Mouse (Mus musculus) ES-Bruce4 (cell line): Measurements from ENCODE around the gene Gpr27. TPM values are rescaled to one million over a fixed set of nuclear protein-coding genes. Genes with fewer than 3 reads are reported as not detected.

Source experiments
- H3K27ac ChIP-seq: 2 replicates; pipeline ENCODE4 v1.5.1; 2012; ENCODE audit warnings: low read length, inconsistent platforms; ENCODE audit not compliant: insufficient read depth
- H3K27me3 ChIP-seq: 2 replicates; pipeline ENCODE4 v1.6.1; 2012; ENCODE audit warnings: mild to moderate bottlenecking, low read length, inconsistent platforms; ENCODE audit not compliant: control insufficient read depth, poor library complexity, insufficient read depth, severe bottlenecking
- H3K36me3 ChIP-seq: 2 replicates; pipeline ENCODE4 v1.6.1; 2012; ENCODE audit warnings: inconsistent platforms, mild to moderate bottlenecking, low read length, moderate library complexity; ENCODE audit not compliant: control insufficient read depth, poor library complexity, insufficient read depth, severe bottlenecking
- H3K4me1 ChIP-seq: one replicate; pipeline ENCODE4 v1.8.1; 2011; ENCODE audit warnings: low read length; ENCODE audit not compliant: control insufficient read depth, insufficient read depth
- H3K4me3 ChIP-seq: 2 replicates; pipeline ENCODE4 v1.5.1; 2011; ENCODE audit warnings: low read depth, mild to moderate bottlenecking, low read length
- H3K9ac ChIP-seq: 2 replicates; pipeline ENCODE4 v1.6.1; 2012; ENCODE audit warnings: low read depth, mild to moderate bottlenecking, inconsistent platforms; ENCODE audit not compliant: poor library complexity, severe bottlenecking
- H3K9me3 ChIP-seq: replicated peaks from 2 replicates; pipeline ENCODE4 v1.6.1; 2012; ENCODE audit warnings: mild to moderate bottlenecking, low read length, inconsistent platforms; ENCODE audit not compliant: control insufficient read depth, poor library complexity, insufficient read depth, severe bottlenecking
- CTCF ChIP-seq: IDR thresholded peaks from one replicate; pipeline ENCODE4 v1.8.1; 2011; ENCODE audit warnings: low read depth, low read length
- EP300 ChIP-seq: IDR thresholded peaks from 2 replicates; pipeline ENCODE4 v1.6.1; 2011; ENCODE audit warnings: low read depth, low read length; ENCODE audit not compliant: insufficient read depth
- POLR2A ChIP-seq: IDR thresholded peaks from one replicate; pipeline ENCODE4 v1.8.1; 2011; ENCODE audit warnings: low read length; ENCODE audit not compliant: insufficient read depth
- polyA plus RNA-seq: library from polyadenylated mRNA; stranded (reverse); fragments of >200 nt; gene quantifications from 2 replicates; pipeline ENCODE4 v1.2.4, GENCODE M21; 2011; ENCODE audit warnings: low read depth; ENCODE audit not compliant: missing spikeins, insufficient read depth, insufficient read length

The Gpr27 gene
- polyA plus RNA-seq, 1 experiment = 2.9 TPM

- H3K4me3 ChIP-seq = no peak overlapping the region
- H3K27me3 ChIP-seq = peaks cover 6% of the 10 kb centered on the region; the same call in 1 of the 2 replicates
- TF ChIP-seq EP300 = no peak
- no peak overlapping the region for H3K27ac ChIP-seq
- H3K9ac ChIP-seq = no peak overlapping the region
- no peaks in the 10 kb centered on the region for H3K9me3 ChIP-seq
- no peaks in the 10 kb centered on the region for H3K36me3 ChIP-seq
- H3K4me1 ChIP-seq = no peaks in the 10 kb centered on the region
Measured at GRCm38 (mm10) chr6:99663232-99663631, 29.2 kb upstream of the Gpr27 start.

- Histone ChIP-seq H3K9me3 (no peaks in the 10 kb centered on the region), H3K27me3 (peaks cover 6% of the 10 kb centered on the region; the same call in 1 of the 2 replicates), H3K9ac (peak overlapping the region; percentile 41), H3K36me3 (no peaks in the 10 kb centered on the region), H3K4me3 (peak overlapping the region; percentile 52), H3K27ac (no peak overlapping the region), H3K4me1 (no peaks in the 10 kb centered on the region)
- TF ChIP-seq CTCF = no peak
- TF ChIP-seq EP300 = no peak
- TF ChIP-seq POLR2A = no peak
Measured at GRCm38 (mm10) chr6:99665457-99666317, 26.8 kb upstream of the Gpr27 start.

GRCm38 (mm10) chr6:99666318-99667171 is 25.9 kb upstream of the Gpr27 start, which contains the start of the genes Eif4e3 and Gm20696:
TSS of gene Eif4e3 (minus strand) at chr6:99666771.
TSS of gene Gm20696 (minus strand) at chr6:99666797.
- H3K36me3 ChIP-seq = no peaks in the 10 kb centered on the region
- TF ChIP-seq POLR2A (no peak), EP300 (no peak), CTCF (no peak)
- peak within 1 kb of the TSS; percentile 73 for H3K4me3 ChIP-seq
- H3K27ac ChIP-seq = no peak within 1 kb of the TSS
- H3K9ac ChIP-seq = peak within 1 kb of the TSS; percentile 41
- H3K9me3 ChIP-seq = no peaks in the 10 kb centered on the region
- H3K4me1 ChIP-seq = no peaks in the 10 kb centered on the region
- peaks cover 6% of the 10 kb centered on the region; the same call in 1 of the 2 replicates for H3K27me3 ChIP-seq

- Histone ChIP-seq H3K27me3 (peaks cover 6% of the 10 kb centered on the region; the same call in 1 of the 2 replicates), H3K4me1 (no peaks in the 10 kb centered on the region), H3K36me3 (no peaks in the 10 kb centered on the region), H3K9me3 (no peaks in the 10 kb centered on the region), H3K27ac (no peak overlapping the region), H3K4me3 (no peak overlapping the region), H3K9ac (no peak overlapping the region)
- TF ChIP-seq CTCF = no peak
- no peak for TF ChIP-seq EP300
- no peak for TF ChIP-seq POLR2A
Measured at GRCm38 (mm10) chr6:99667290-99667689, 25.2 kb upstream of the Gpr27 start.

- TF ChIP-seq POLR2A (no peak), CTCF (no peak), EP300 (no peak)
- Histone ChIP-seq H3K9me3 (no peaks in the 10 kb centered on the region), H3K4me3 (no peak overlapping the region), H3K27me3 (peaks cover 6% of the 10 kb centered on the region; the same call in 1 of the 2 replicates), H3K27ac (no peak overlapping the region), H3K9ac (no peak overlapping the region), H3K36me3 (no peaks in the 10 kb centered on the region), H3K4me1 (no peaks in the 10 kb centered on the region)
Measured at GRCm38 (mm10) chr6:99669481-99670325, 22.8 kb upstream of the Gpr27 start.
